Mouse (Mus musculus) ES-CJ7 (cell line): ENCODE data around the gene Tas2r117.

ENCODE experiments used
- DNase-seq: peaks from one replicate; pipeline ENCODE4 v3.0.0; 2011; ENCODE audit warnings: low read depth, low spot score

Gene Tas2r117

DNA sequence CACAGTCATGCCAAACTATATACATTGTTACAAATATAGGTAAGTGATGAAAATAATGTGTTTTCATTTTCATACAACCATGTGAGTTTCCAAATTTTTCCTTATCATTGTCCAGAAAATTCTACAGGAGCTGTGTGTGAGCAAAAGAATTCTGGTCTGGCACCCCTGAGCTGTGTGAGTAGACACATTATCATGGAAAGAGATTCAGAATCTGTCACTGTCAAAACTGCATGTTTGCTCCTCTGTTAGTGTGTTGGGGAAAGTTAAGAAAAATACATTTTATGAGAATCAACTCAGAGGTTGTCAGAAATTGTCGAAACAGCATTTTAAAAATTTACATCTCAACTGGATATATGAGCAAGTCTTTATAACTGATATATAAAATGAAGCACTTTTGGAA lies at the start of gene Tas2r117:
Gene Tas2r117, plus strand, starts transcription at position 301 of the 400 bp plus-strand sequence.
- no peak for DNase-seq

DNA sequence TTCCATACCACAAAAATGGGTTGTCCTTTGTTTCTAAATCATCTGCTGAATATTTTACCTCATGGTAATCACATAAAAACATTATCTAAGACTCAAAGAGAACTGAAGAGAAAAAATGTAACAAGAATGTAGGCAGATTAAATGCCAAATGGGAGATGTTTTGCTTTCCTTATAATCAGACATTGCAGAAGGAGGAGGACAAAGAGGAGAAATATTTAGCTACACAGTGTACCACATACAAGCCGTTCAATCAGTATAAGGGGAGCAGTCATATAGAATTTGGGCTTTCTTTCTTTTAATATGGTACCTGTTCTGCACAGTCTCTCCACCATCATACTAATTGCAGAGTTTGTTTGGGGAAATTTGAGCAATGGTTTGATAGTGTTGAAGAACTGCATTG lies 48.2 kb upstream of the Tas2r117 start, which contains the start of gene Tas2r124:
Gene Tas2r124, plus strand, starts transcription at position 301 of the 400 bp plus-strand sequence.
- DNase-seq = no peak

DNA sequence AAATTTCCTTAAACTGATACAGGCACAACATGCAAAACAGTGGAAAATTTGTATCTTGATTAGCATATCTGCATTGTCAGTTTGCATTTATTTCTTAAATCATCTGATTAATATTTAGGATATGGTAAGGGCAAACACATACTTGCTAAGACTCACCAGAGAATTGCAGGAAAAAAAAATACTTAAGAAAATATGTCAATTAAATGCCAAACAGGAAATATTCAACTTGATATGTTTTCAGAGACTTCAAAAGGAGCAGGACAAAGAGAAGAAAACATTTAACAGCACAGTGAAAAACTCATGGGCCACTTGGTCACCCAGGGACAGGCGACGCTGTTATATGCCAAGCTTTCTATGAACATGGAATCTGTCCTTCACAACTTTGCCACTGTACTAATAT lies 40.8 kb upstream of the Tas2r117 start, which contains the start of gene Tas2r102:
Gene Tas2r102, plus strand, starts transcription at position 301 of the 400 bp plus-strand sequence.
- DNase-seq = no peak

DNA sequence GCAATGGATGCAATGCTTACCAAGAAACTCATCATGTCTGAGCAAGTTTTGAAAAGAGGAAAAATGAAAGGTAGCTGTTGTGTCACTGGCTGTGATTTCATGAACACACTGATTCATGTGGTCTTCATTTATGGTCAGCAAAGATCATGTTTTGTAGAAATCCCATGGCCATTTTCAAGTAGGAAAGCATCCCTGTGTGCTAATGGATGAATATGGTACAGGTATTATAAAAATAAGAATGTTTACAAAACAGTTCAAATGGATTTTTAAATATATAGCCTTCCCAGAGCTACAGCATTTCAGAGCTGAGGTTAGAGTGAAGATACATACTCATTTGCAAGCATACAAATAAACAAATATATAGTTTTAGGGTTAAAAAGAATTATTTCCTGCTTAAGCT lies 24.6 kb upstream of the Tas2r117 start, which contains the start of gene Tas2r136:
Gene Tas2r136, minus strand, starts transcription at position 101 of the 400 bp plus-strand sequence.
- no peak for DNase-seq

DNA sequence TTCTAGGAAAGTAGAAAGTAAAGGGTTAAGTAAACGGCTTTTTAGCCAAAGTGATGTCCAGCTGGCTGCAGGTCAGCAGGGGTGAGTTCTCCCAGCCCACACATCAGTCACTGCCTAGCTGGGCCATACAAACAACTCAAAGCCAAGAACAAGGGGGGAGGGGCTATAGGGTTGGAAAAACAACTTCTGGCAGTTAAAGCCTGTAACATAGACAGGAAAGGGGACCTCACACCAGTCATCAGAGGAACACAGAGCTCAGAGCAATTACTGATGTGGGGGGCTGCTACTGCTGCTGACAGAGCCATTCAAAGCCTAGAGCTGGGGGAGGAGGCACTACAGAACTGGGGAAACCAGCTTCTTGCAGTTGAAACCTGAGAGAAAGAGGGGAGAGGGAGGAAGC lies 7.2 kb upstream of the Tas2r117 start:
- DNase-seq = no peak

DNA sequence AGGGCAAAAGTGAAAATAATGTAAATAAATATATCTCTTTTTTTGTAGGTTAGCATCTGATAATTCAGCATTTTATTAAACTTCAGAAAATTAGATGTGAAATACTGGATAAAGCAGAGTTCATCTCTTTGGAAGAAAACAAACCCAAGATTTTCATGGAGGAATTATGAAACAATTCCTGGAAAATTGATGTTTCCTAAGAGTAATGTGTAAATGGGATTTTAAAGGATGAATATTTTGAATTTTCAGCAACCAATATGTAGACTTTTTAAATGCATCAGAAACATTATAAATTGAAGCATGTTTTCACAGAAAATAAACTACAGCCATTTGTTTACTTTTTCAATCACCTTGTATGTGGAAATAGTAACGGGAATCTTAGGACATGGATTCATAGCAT lies 44.2 kb downstream of the Tas2r117 start, which contains the start of gene Tas2r123:
Gene Tas2r123, plus strand, starts transcription at position 301 of the 400 bp plus-strand sequence.
- no peak for DNase-seq
